Mouse (Mus musculus) CD4-positive, CD25-positive, alpha-beta regulatory T cell (primary cell): ENCODE data around the gene Pigs. TPM values are rescaled to one million over a fixed set of nuclear protein-coding genes. Genes with fewer than 3 reads are reported as not detected.

Experiments
- polyA plus RNA-seq: library from polyadenylated mRNA; unstranded; fragments of 100-300 nt; shearing (Covaris generic); gene quantifications from one replicate; pipeline ENCODE4 v1.2.1, GENCODE M21; 2017

The Pigs gene
- polyA plus RNA-seq, result 114 TPM

DNA sequence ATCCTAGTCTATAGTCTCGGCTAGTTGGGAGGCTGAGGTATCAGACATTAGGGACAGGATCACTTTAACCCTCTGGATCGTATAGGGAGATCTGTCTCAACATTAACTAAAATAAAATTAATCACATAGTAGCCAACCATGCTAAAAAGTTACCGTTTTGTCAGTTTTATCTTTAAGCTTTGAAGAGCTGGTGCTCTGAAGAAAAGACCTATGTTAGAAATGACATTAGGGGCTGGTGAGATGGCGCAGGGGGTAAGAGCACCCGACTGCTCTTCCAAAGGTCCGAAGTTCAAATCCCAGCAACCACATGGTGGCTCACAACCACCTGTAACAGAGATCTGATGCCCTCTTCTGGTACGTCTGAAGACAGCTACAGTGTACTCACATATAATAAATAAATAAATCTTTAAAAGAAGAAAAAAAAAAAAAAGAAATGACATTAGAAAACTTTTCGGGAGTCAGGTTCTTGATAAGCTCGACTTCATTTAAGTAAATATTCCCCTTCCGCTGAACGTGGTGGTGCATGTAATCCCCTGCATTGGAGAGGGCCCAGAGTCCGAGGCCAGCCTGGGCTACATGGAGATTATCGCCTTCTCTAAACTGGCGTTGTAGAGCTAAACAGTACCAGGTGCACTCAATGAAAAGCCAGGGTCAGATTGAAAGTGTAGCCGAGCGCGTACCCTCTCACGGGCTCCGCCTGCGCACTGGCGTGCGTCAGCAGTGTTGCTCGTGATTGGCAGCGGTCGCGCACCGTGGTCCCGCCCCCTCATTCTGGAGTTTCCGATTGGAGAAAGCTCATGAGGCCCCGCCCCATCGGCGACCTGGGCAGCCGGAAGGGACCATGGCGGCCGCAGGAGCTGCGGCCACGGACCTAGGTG lies at the start of gene Pigs:
TSS of gene Pigs (plus strand) at position 782 of the 878 bp plus-strand sequence.

DNA sequence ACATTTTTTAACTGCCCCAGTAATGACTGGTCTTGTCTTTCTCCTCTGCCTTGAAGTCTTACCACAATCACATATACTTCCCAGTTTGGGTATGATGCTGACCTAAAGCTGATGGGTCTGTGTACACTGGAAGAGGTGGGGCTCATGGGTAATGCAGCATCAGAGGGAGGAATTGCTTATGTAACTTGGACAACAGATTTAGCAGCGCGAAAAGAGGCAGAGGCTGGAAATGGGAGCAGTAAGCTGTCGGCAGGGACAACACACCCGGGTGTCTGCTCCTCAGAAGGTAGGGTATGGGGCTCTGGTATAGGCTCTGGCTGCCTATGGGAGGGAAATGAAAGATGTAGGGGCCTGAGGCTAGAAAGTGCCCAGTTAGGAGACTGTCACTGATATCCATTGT lies 37.6 kb upstream of the Pigs start, which contains the start of gene BC030499:
TSS of gene BC030499 (plus strand) at position 188 of the 400 bp plus-strand sequence.

DNA sequence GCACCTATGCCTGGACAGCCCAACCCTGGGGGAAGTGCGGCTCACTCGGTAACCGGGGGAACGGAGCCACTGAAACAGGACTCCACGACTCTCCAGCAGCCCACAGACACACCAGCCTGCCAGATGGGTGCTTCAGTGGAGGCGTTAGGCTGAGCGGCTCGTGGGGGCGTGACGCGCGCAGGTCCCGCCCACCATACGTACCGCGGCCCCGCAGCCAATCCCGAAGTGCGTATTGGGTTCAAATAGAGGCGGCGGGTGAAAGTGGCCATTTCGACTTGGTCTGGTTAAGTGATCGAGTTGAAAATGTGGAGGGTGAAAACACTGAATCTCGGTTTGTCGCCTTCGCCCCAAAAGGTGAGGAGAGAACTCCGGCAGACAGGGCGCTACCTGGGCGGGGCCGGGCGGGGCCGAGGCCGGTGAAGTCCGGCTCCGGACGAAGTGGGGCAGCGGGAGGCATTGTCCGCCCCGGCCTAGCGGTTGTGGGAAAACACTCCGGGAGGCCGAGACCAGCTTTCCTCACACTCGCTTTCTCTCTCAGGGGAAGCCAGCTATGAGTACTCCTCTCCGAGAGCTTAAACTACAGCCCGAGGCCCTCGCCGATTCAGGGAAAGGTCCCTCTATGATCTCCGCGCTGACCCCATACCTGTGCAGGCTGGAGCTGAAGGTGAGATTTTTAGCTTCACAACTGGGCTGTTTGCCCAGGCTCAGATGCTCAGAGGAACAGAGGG lies 26.7 kb upstream of the Pigs start, which contains the start of gene Spag5:
TSS of gene Spag5 (plus strand) at position 173 of the 728 bp plus-strand sequence.

DNA sequence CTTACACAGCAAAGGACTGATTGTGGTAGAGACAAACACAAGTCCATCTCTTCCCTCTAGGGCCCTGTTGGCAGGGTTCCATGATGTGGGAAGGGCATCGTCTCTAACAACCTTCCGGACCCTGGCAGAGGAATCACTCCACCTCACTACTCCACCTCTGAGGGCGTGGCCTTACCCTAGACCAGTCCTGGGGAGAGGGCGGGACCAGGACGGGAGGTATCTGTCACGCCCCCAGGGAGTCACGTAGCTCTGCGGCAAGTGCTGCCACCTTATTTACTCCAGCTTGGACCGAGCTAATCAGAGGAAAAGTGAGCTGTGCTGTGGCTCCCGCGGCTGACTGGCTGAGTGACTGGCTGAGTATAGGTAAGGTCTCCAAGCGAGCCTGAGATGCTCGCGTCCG lies 5.4 kb upstream of the Pigs start, which contains the start of gene Aldoc:
TSS of gene Aldoc (plus strand) at position 109 of the 400 bp plus-strand sequence.

DNA sequence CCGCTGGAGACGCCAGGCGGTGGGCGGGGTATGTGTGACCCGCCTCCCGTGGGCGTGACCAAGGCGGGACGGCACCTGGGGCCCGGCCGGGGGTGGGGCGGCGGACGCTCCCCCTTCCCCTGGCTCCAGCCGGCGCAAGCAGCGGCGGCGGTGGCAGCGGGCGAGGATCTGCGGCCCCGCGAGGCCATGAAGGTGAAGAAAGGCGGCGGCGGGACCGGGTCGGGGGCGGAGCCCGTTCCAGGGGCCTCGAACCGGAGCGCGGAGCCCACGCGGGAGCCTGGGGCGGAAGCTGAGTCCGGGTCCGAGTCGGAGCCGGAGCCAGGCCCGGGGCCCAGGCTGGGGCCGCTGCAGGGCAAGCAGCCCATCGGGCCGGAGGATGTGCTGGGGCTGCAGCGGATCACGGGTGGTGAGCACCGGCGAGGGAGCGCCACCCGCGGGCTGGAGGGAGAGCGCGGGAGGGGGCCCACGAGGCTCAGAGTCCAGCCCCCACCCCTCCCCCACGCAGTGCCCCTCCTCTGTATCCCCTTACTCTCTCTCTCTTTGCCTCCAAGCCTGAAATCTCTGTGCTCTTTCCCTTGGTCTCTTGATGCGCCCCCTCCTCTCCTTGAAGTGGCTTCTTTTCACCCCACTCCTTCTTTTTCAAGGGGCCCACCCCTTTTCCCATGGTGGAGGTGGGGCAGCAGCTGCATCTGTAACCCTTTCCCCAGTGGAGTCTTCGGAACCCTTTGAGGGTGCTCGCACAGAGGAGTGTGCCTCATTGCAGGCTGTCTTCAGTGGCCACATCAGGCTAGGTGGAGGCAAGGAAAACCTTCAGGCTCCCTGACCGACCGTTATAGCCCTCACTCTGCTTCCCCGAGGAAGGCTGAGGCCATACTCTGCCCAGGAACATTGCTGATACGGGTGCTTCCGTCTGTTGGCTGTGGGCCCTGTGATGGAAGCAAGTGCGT lies 15.4 kb downstream of the Pigs start, which contains the start of gene Unc119:
TSS of gene Unc119 (plus strand) at position 102 of the 947 bp plus-strand sequence.

DNA sequence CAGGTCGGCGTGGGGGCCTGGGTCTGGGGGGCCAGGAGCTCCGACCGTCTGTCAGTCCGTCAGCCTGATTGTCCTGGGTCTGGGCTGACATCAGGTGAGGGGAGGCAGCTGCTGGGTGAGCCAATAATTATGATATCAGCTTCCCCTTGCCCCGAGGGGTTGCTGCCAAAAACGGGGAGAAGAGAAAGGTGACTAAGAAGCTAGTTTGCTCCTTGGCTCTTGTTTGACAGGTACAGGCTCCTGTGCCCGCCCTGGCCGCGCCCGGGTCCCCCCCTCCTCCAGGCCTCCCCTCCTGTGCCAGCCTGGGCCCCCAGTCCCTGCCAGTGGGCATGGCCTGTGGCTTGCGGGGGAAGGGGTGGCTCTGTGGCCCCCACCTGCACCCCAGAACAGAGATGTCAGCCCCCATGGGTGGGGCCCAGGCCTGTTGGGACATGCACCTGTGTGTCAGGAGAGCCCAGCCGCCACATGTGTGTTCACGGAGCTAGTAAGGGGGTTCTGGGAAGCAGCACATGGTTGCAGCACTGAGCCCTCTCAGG lies 58.4 kb downstream of the Pigs start, which contains the start of gene Foxn1:
TSS of gene Foxn1 (minus strand) at position 51 of the 536 bp plus-strand sequence.

Other genes starting within 250 kb of the Pigs start
- gene Eral1, start 248.0 kb upstream of the Pigs start, polyA plus RNA-seq, result 35.7 TPM
- 19.3 TPM for gene Fam222b, start 233.8 kb upstream of the Pigs start, polyA plus RNA-seq
- 50.3 TPM for gene Traf4, start 162.8 kb upstream of the Pigs start, polyA plus RNA-seq
- 14.4 TPM for gene Nek8, start 151.7 kb upstream of the Pigs start, polyA plus RNA-seq
- 3.9 TPM for gene Tlcd1, start 151.7 kb upstream of the Pigs start, polyA plus RNA-seq
- 1,420 TPM for gene Rpl23a, start 144.8 kb upstream of the Pigs start, polyA plus RNA-seq
- 0.47 TPM for gene Rab34, start 140.0 kb upstream of the Pigs start, polyA plus RNA-seq
- 0.18 TPM for gene Proca1, start 135.0 kb upstream of the Pigs start, polyA plus RNA-seq
- 72.6 TPM for gene Sdf2, start 82.7 kb upstream of the Pigs start, polyA plus RNA-seq
- gene Supt6, start 82.4 kb upstream of the Pigs start, polyA plus RNA-seq, result 38.4 TPM
- 81.4 TPM for gene 2610507B11Rik, start 66.7 kb upstream of the Pigs start, polyA plus RNA-seq
- gene BC030499, start 37.6 kb upstream of the Pigs start, polyA plus RNA-seq, result 0.38 TPM
- gene Spag5, start 26.9 kb upstream of the Pigs start, polyA plus RNA-seq, result 1.9 TPM
- gene Aldoc, start 5.4 kb upstream of the Pigs start, polyA plus RNA-seq, result 5.9 TPM
- 59.7 TPM for gene Unc119, start 15.1 kb downstream of the Pigs start, polyA plus RNA-seq
- gene Foxn1, start 58.1 kb downstream of the Pigs start, polyA plus RNA-seq, result not detected
- not detected for gene Slc13a2, start 93.8 kb downstream of the Pigs start, polyA plus RNA-seq
- 2.3 TPM for gene Slc46a1, start 137.3 kb downstream of the Pigs start, polyA plus RNA-seq
- 3.3 TPM for gene Sarm1, start 169.3 kb downstream of the Pigs start, polyA plus RNA-seq
- not detected for gene Vtn, start 170.7 kb downstream of the Pigs start, polyA plus RNA-seq
- gene Sebox, start 175.0 kb downstream of the Pigs start, polyA plus RNA-seq, result not detected
- 45.8 TPM for gene Tmem199, start 183.8 kb downstream of the Pigs start, polyA plus RNA-seq
- 50.0 TPM for gene Poldip2, start 183.8 kb downstream of the Pigs start, polyA plus RNA-seq
- gene Tnfaip1, start 207.9 kb downstream of the Pigs start, polyA plus RNA-seq, result 16.3 TPM
- gene Ift20, start 207.9 kb downstream of the Pigs start, polyA plus RNA-seq, result 116 TPM
- 11.9 TPM for gene Tmem97, start 222.4 kb downstream of the Pigs start, polyA plus RNA-seq